Mouse (Mus musculus) Muller cell, postnatal 12 days (primary cell): ENCODE results near the gene Mrpl38.
A peak's percentile ranks its signal among the peaks of the same experiment; 100 is the strongest.
"Not testable (repeated sequence)": the region's sequence is repeated elsewhere in the genome, so short reads cannot be mapped to it uniquely, and the experiment has no call there.

Experiments used
- DNase-seq: peaks from one replicate; pipeline ENCODE4 v3.0.0-alpha.2; 2015; ENCODE audit errors: inconsistent ontology term

Mrpl38 gene

GRCm38 (mm10) chr11:116093771-116094565, 44.7 kb downstream of the Mrpl38 start:
- DNase-seq: no peak

- DNase-seq: not testable (repeated sequence)
These were observed 45.7 kb downstream of the Mrpl38 start for GRCm38 (mm10) chr11:116092959-116093358.

GRCm38 (mm10) chr11:116091591-116091990, 47.1 kb downstream of the Mrpl38 start:
- DNase-seq: no peak

- DNase-seq: no peak
These were observed 49.1 kb downstream of the Mrpl38 start for GRCm38 (mm10) chr11:116089545-116089944.

GRCm38 (mm10) chr11:116088741-116089394, 49.8 kb downstream of the Mrpl38 start:
- no peak for DNase-seq

- DNase-seq: no peak
These were observed 50.5 kb downstream of the Mrpl38 start for GRCm38 (mm10) chr11:116088188-116088587.

- peak; percentile 87 for DNase-seq
These were observed 51.2 kb downstream of the Mrpl38 start for GRCm38 (mm10) chr11:116087194-116088130.

GRCm38 (mm10) chr11:116086258-116087193, 52.1 kb downstream of the Mrpl38 start, which contains the start of gene Wbp2:
Gene Wbp2, minus strand, starts transcription at chr11:116086995.
- DNase-seq: peak; percentile 98

- DNase-seq: no peak
These were observed 54.5 kb downstream of the Mrpl38 start for GRCm38 (mm10) chr11:116084166-116084565.

- no peak for DNase-seq
These were observed 55.5 kb downstream of the Mrpl38 start for GRCm38 (mm10) chr11:116083096-116083672.
